Mouse (Mus musculus) lung, embryonic 14.5 days (tissue): ENCODE results near the gene Commd9. TPM values are rescaled to one million over a fixed set of nuclear protein-coding genes. Genes with fewer than 3 reads are reported as not detected.
A peak's percentile ranks its signal among the peaks of the same experiment; 100 is the strongest.

Source experiments
- ATAC-seq: fragments of 200-750 bp; cut with Nextera tagmentation; 2 replicates; pipeline ENCODE4 v1.8.0; 2017; ENCODE audit warnings: mild to moderate bottlenecking, moderate TSS enrichment, moderate library complexity; ENCODE audit not compliant: insufficient read depth
- DNase-seq: peaks from one replicate; pipeline ENCODE4 v3.0.0-alpha.2; 2015
- H3K27ac ChIP-seq: fragments of 300-500 bp; sonication (generic); 2 replicates; pipeline ENCODE4 v1.5.1; 2014; ENCODE audit warnings: low read depth, mild to moderate bottlenecking, moderate library complexity
- H3K27me3 ChIP-seq: fragments of 300-500 bp; sonication (generic); 2 replicates; pipeline ENCODE4 v1.6.1; 2014; ENCODE audit warnings: low read length, control low read depth; ENCODE audit not compliant: insufficient read depth
- H3K36me3 ChIP-seq: fragments of 300-500 bp; sonication (generic); 2 replicates; pipeline ENCODE4 v1.6.1; 2014; ENCODE audit warnings: control low read depth; ENCODE audit not compliant: insufficient read depth
- H3K4me1 ChIP-seq: fragments of 300-500 bp; sonication (generic); 2 replicates; pipeline ENCODE4 v1.6.1; 2014; ENCODE audit warnings: antibody characterized with exemption, control low read depth; ENCODE audit not compliant: insufficient read depth
- H3K4me2 ChIP-seq: fragments of 300-500 bp; sonication (generic); 2 replicates; pipeline ENCODE4 v1.6.1; 2014; ENCODE audit warnings: mild to moderate bottlenecking
- H3K4me3 ChIP-seq: fragments of 300-500 bp; sonication (generic); 2 replicates; pipeline ENCODE4 v1.5.1; 2014; ENCODE audit warnings: low read depth, low read length
- H3K9ac ChIP-seq: fragments of 300-500 bp; sonication (generic); 2 replicates; pipeline ENCODE4 v1.6.1; 2014
- H3K9me3 ChIP-seq: fragments of 300-500 bp; sonication (generic); 2 replicates; pipeline ENCODE4 v1.6.1; 2016; ENCODE audit warnings: low read depth, low read length, control low read depth
- CTCF ChIP-seq: IDR thresholded peaks from 2 replicates; pipeline ENCODE4 v1.5.1; 2016; ENCODE audit warnings: antibody characterized with exemption, low read depth
- WGBS: fragments of 180-500 bp; shearing (Covaris S2); extraction: QIAGEN DNeasy Blood & Tissue Kit; methylation state at CpG from one replicate; pipeline ENCODE4 v1.1.7; 2014; 5-methylcytosine and 5-hydroxymethylcytosine counted together
- polyA plus RNA-seq: library from polyadenylated mRNA; unstranded; fragments of >200 nt; fragmentation: Nextera tagmentation; extraction: Ambion mirVana; gene quantifications from 2 replicates; pipeline ENCODE4 v1.2.1, GENCODE M21; 2014

Commd9 gene
- polyA plus RNA-seq, 1 experiment from 2014 or later, result 56.8 TPM

- no peaks in the 10 kb centered on the region for H3K9me3 ChIP-seq
- H3K36me3 ChIP-seq, result peaks cover 32% of the 10 kb centered on the region; the same call in 1 of the 2 replicates
- H3K4me2 ChIP-seq, result no peak overlapping the region
- ATAC-seq (peak; percentile 24; the same call in 1 of the 2 replicates), DNase-seq (peak; percentile 24)
- H3K9ac ChIP-seq, result no peak overlapping the region
- TF ChIP-seq CTCF, result no peak
- no peaks in the 10 kb centered on the region for H3K27me3 ChIP-seq
- no peaks in the 10 kb centered on the region for H3K4me1 ChIP-seq
- no peak overlapping the region for H3K4me3 ChIP-seq
- 52% methylated on average over 10 of the region's 10 CpGs for WGBS
- H3K27ac ChIP-seq, result no peak overlapping the region
Measured at GRCm38 (mm10) chr2:101896425-101897204, 10.6 kb downstream of the Commd9 start.

- DNase-seq, result no peak
- Histone ChIP-seq H3K9me3 (no peaks in the 10 kb centered on the region), H3K4me2 (no peak overlapping the region), H3K27ac (no peak overlapping the region), H3K4me3 (no peak overlapping the region), H3K4me1 (no peaks in the 10 kb centered on the region), H3K27me3 (no peaks in the 10 kb centered on the region), H3K9ac (no peak overlapping the region), H3K36me3 (peaks cover 26% of the 10 kb centered on the region; the same call in 1 of the 2 replicates)
- ATAC-seq, result no peak
- no peak for TF ChIP-seq CTCF
- 79% methylated on average over 4 of the region's 4 CpGs for WGBS
Measured at GRCm38 (mm10) chr2:101902196-101902595, 16.1 kb downstream of the Commd9 start.

- peak overlapping the region; percentile 27; the same call in 1 of the 2 replicates for H3K9ac ChIP-seq
- ATAC-seq (peak; percentile 67), DNase-seq (peak; percentile 96)
- H3K9me3 ChIP-seq, result no peaks in the 10 kb centered on the region
- no peak overlapping the region for H3K27ac ChIP-seq
- 21% methylated on average over 21 of the region's 21 CpGs for WGBS
- 0 out of 2 replicates have a peak, but pooled peaks cover 9% of the 10 kb centered on the region for H3K36me3 ChIP-seq
- no peaks in the 10 kb centered on the region for H3K4me1 ChIP-seq
- 0 out of 2 replicates have a peak overlapping the region, but pooled peaks have one; percentile 10 for H3K4me3 ChIP-seq
- H3K4me2 ChIP-seq, result peak overlapping the region; percentile 50
- peak; percentile 90 for TF ChIP-seq CTCF
- no peaks in the 10 kb centered on the region for H3K27me3 ChIP-seq
Measured at GRCm38 (mm10) chr2:101905534-101906378, 19.7 kb downstream of the Commd9 start.

- DNase-seq (no peak), ATAC-seq (peak; percentile 33; the same call in 1 of the 2 replicates)
- H3K36me3 ChIP-seq, result 0 out of 2 replicates have a peak, but pooled peaks cover 3% of the 10 kb centered on the region
- no peak for TF ChIP-seq CTCF
- H3K4me2 ChIP-seq, result peak overlapping the region; percentile 50
- no peaks in the 10 kb centered on the region for H3K9me3 ChIP-seq
- WGBS, result 66% methylated on average over 5 of the region's 5 CpGs
- no peaks in the 10 kb centered on the region for H3K27me3 ChIP-seq
- H3K9ac ChIP-seq, result peak overlapping the region; percentile 27; the same call in 1 of the 2 replicates
- no peaks in the 10 kb centered on the region for H3K4me1 ChIP-seq
- H3K4me3 ChIP-seq, result no peak overlapping the region
- H3K27ac ChIP-seq, result no peak overlapping the region
Measured at GRCm38 (mm10) chr2:101906379-101906690, 20.3 kb downstream of the Commd9 start.

GRCm38 (mm10) chr2:101907386-101908022 lies 21.5 kb downstream of the Commd9 start:
- Histone ChIP-seq H3K4me2 (no peak overlapping the region), H3K36me3 (no peaks in the 10 kb centered on the region), H3K4me3 (no peak overlapping the region), H3K27me3 (no peaks in the 10 kb centered on the region), H3K9ac (no peak overlapping the region), H3K27ac (no peak overlapping the region), H3K9me3 (no peaks in the 10 kb centered on the region), H3K4me1 (no peaks in the 10 kb centered on the region)
- DNase-seq (no peak), ATAC-seq (no peak)
- TF ChIP-seq CTCF, result no peak
- 68% methylated on average over 10 of the region's 10 CpGs for WGBS

GRCm38 (mm10) chr2:101908773-101909172 lies 22.7 kb downstream of the Commd9 start:
- WGBS, result 73% methylated on average over 13 of the region's 13 CpGs
- no peaks in the 10 kb centered on the region for H3K9me3 ChIP-seq
- H3K4me2 ChIP-seq, result no peak overlapping the region
- H3K9ac ChIP-seq, result no peak overlapping the region
- H3K27me3 ChIP-seq, result no peaks in the 10 kb centered on the region
- DNase-seq (no peak), ATAC-seq (no peak)
- H3K27ac ChIP-seq, result no peak overlapping the region
- H3K4me1 ChIP-seq, result no peaks in the 10 kb centered on the region
- TF ChIP-seq CTCF, result no peak
- no peaks in the 10 kb centered on the region for H3K36me3 ChIP-seq
- no peak overlapping the region for H3K4me3 ChIP-seq
